Mouse (Mus musculus) neural tube, embryonic 12.5 days (tissue): ENCODE data around the gene Ubash3a. TPM values are rescaled to one million over a fixed set of nuclear protein-coding genes. Genes with fewer than 3 reads are reported as not detected.
"Not testable (repeated sequence)": the region's sequence is repeated elsewhere in the genome, so short reads cannot be mapped to it uniquely, and the experiment has no call there.

Experiments
- ATAC-seq: fragments of 200-750 bp; cut with Nextera tagmentation; 2 replicates; pipeline ENCODE4 v1.8.0; 2017; ENCODE audit warnings: low read depth, mild to moderate bottlenecking, moderate TSS enrichment, moderate library complexity; ENCODE audit not compliant: low FRiP score
- H3K27ac ChIP-seq: fragments of 300-500 bp; sonication (generic); 2 replicates; pipeline ENCODE4 v1.5.1; 2016
- H3K27me3 ChIP-seq: fragments of 300-500 bp; sonication (generic); replicated peaks from 2 replicates; pipeline ENCODE4 v1.6.1; 2016; ENCODE audit warnings: mild to moderate bottlenecking
- H3K36me3 ChIP-seq: fragments of 300-500 bp; sonication (generic); 2 replicates; pipeline ENCODE4 v1.6.1; 2016; ENCODE audit warnings: mild to moderate bottlenecking
- H3K4me1 ChIP-seq: fragments of 300-500 bp; sonication (generic); 2 replicates; pipeline ENCODE4 v1.6.1; 2016
- H3K4me2 ChIP-seq: fragments of 300-500 bp; sonication (generic); replicated peaks from 2 replicates; pipeline ENCODE4 v1.6.1; 2016; ENCODE audit warnings: mild to moderate bottlenecking
- H3K4me3 ChIP-seq: fragments of 300-500 bp; sonication (generic); 2 replicates; pipeline ENCODE4 v1.5.1; 2016
- H3K9ac ChIP-seq: fragments of 300-500 bp; sonication (generic); 2 replicates; pipeline ENCODE4 v1.6.1; 2016; ENCODE audit warnings: mild to moderate bottlenecking
- H3K9me3 ChIP-seq: fragments of 300-500 bp; sonication (generic); 2 replicates; pipeline ENCODE4 v1.6.1; 2016; ENCODE audit warnings: mild to moderate bottlenecking
- WGBS: fragments of 180-500 bp; shearing (Covaris S2); methylation state at CpG from one replicate; pipeline ENCODE4 v1.1.7; 2016; 5-methylcytosine and 5-hydroxymethylcytosine counted together
- polyA plus RNA-seq: library from polyadenylated mRNA; unstranded; fragments of >200 nt; fragmentation: Nextera tagmentation; extraction: Ambion mirVana; gene quantifications from 2 replicates; pipeline ENCODE4 v1.2.1, GENCODE M21; 2016

The Ubash3a gene
- polyA plus RNA-seq, 1 experiment from 2014 or later: 0.85 TPM

GRCm38 (mm10) chr17:31265831-31266230 is 58.2 kb downstream of the Ubash3a start:
- WGBS: 92% methylated on average over 9 of the region's 9 CpGs
- ATAC-seq: no peak
- H3K4me1 ChIP-seq: no peaks in the 10 kb centered on the region
- H3K9me3 ChIP-seq: no peaks in the 10 kb centered on the region
- H3K9ac ChIP-seq: no peak overlapping the region
- H3K27ac ChIP-seq: no peak overlapping the region
- H3K36me3 ChIP-seq: no peaks in the 10 kb centered on the region
- no peak overlapping the region for H3K4me2 ChIP-seq
- H3K4me3 ChIP-seq: no peak overlapping the region
- H3K27me3 ChIP-seq: no peaks in the 10 kb centered on the region

- no peak overlapping the region for H3K9ac ChIP-seq
Measured at GRCm38 (mm10) chr17:31266321-31266950, 58.8 kb downstream of the Ubash3a start.

GRCm38 (mm10) chr17:31267138-31267537 is 59.5 kb downstream of the Ubash3a start:
- Histone ChIP-seq H3K4me2 (no peak overlapping the region), H3K9ac (no peak overlapping the region), H3K9me3 (no peaks in the 10 kb centered on the region), H3K27ac (no peak overlapping the region), H3K4me3 (no peak overlapping the region), H3K4me1 (no peaks in the 10 kb centered on the region), H3K36me3 (no peaks in the 10 kb centered on the region), H3K27me3 (no peaks in the 10 kb centered on the region)
- ATAC-seq: no peak
- WGBS: 77% methylated on average over 4 of the region's 4 CpGs

More at GRCm38 (mm10) chr17:31266321-31266950, 58.8 kb downstream of the Ubash3a start:
- no peak for ATAC-seq
- no peaks in the 10 kb centered on the region for H3K4me1 ChIP-seq
- H3K27ac ChIP-seq: no peak overlapping the region
- no peaks in the 10 kb centered on the region for H3K27me3 ChIP-seq
- no peaks in the 10 kb centered on the region for H3K36me3 ChIP-seq
- H3K4me3 ChIP-seq: no peak overlapping the region
- H3K4me2 ChIP-seq: no peak overlapping the region
- WGBS: 84% methylated on average over 7 of the region's 7 CpGs
- H3K9me3 ChIP-seq: no peaks in the 10 kb centered on the region

GRCm38 (mm10) chr17:31267603-31268002 is 59.9 kb downstream of the Ubash3a start:
- H3K4me3 ChIP-seq: no peak overlapping the region
- H3K27me3 ChIP-seq: no peaks in the 10 kb centered on the region
- no peaks in the 10 kb centered on the region for H3K9me3 ChIP-seq
- no peak overlapping the region for H3K4me2 ChIP-seq
- no peak overlapping the region for H3K9ac ChIP-seq
- H3K36me3 ChIP-seq: no peaks in the 10 kb centered on the region
- H3K27ac ChIP-seq: no peak overlapping the region
- no peak for ATAC-seq
- WGBS: 84% methylated on average over 6 of the region's 6 CpGs
- no peaks in the 10 kb centered on the region for H3K4me1 ChIP-seq

GRCm38 (mm10) chr17:31268016-31268415 is 60.3 kb downstream of the Ubash3a start:
- Histone ChIP-seq H3K9ac (no peak overlapping the region), H3K4me1 (no peaks in the 10 kb centered on the region), H3K27me3 (no peaks in the 10 kb centered on the region), H3K27ac (no peak overlapping the region), H3K36me3 (no peaks in the 10 kb centered on the region), H3K4me3 (no peak overlapping the region), H3K9me3 (no peaks in the 10 kb centered on the region), H3K4me2 (no peak overlapping the region)
- 73% methylated on average over 1 of the region's 1 CpGs for WGBS
- no peak for ATAC-seq

- Histone ChIP-seq H3K4me1 (no peaks in the 10 kb centered on the region), H3K36me3 (no peaks in the 10 kb centered on the region), H3K9ac (no peak overlapping the region), H3K4me3 (no peak overlapping the region), H3K9me3 (no peaks in the 10 kb centered on the region), H3K27ac (no peak overlapping the region), H3K27me3 (no peaks in the 10 kb centered on the region), H3K4me2 (no peak overlapping the region)
- WGBS: 92% methylated on average over 2 of the region's 2 CpGs
- no peak for ATAC-seq
Measured at GRCm38 (mm10) chr17:31269761-31270160, 62.1 kb downstream of the Ubash3a start.

GRCm38 (mm10) chr17:31270246-31270645 is 62.6 kb downstream of the Ubash3a start:
- Histone ChIP-seq H3K9ac (no peak overlapping the region), H3K27ac (no peak overlapping the region), H3K4me3 (no peak overlapping the region), H3K27me3 (no peaks in the 10 kb centered on the region), H3K36me3 (no peaks in the 10 kb centered on the region), H3K4me1 (no peaks in the 10 kb centered on the region), H3K9me3 (no peaks in the 10 kb centered on the region), H3K4me2 (no peak overlapping the region)
- WGBS: 90% methylated on average over 4 of the region's 4 CpGs
- no peak for ATAC-seq

- H3K9me3 ChIP-seq, H3K4me2 ChIP-seq, H3K9ac ChIP-seq, H3K4me3 ChIP-seq, H3K27ac ChIP-seq, H3K4me1 ChIP-seq, H3K36me3 ChIP-seq, H3K27me3 ChIP-seq, ATAC-seq: not testable (repeated sequence)
- WGBS: 77% methylated on average over 8 of the region's 8 CpGs
Measured at GRCm38 (mm10) chr17:31270736-31271135, 63.1 kb downstream of the Ubash3a start.

GRCm38 (mm10) chr17:31271136-31271851 is 63.6 kb downstream of the Ubash3a start:
- H3K27ac ChIP-seq: no peak overlapping the region
- no peak overlapping the region for H3K4me2 ChIP-seq
- 68% methylated on average over 5 of the region's 7 CpGs for WGBS
- H3K4me3 ChIP-seq: no peak overlapping the region
- no peaks in the 10 kb centered on the region for H3K36me3 ChIP-seq
- peaks cover under 1% of the 10 kb centered on the region; the same call in 1 of the 2 replicates for H3K4me1 ChIP-seq
- no peak for ATAC-seq
- no peak overlapping the region for H3K9ac ChIP-seq
- peaks cover 1% of the 10 kb centered on the region; the same call in 1 of the 2 replicates for H3K27me3 ChIP-seq
- no peaks in the 10 kb centered on the region for H3K9me3 ChIP-seq

GRCm38 (mm10) chr17:31272416-31273165 is 64.9 kb downstream of the Ubash3a start:
- no peaks in the 10 kb centered on the region for H3K9me3 ChIP-seq
- no peak overlapping the region for H3K9ac ChIP-seq
- no peak overlapping the region for H3K4me3 ChIP-seq
- WGBS: 89% methylated on average over 9 of the region's 9 CpGs
- ATAC-seq: no peak
- H3K27me3 ChIP-seq: peaks cover 5% of the 10 kb centered on the region
- H3K27ac ChIP-seq: no peak overlapping the region
- no peak overlapping the region for H3K4me2 ChIP-seq
- H3K4me1 ChIP-seq: peaks cover 13% of the 10 kb centered on the region
- no peaks in the 10 kb centered on the region for H3K36me3 ChIP-seq

- Histone ChIP-seq H3K36me3 (no peaks in the 10 kb centered on the region), H3K27ac (no peak overlapping the region), H3K4me1 (peaks cover 17% of the 10 kb centered on the region), H3K4me3 (no peak overlapping the region), H3K9ac (no peak overlapping the region), H3K4me2 (no peak overlapping the region), H3K9me3 (no peaks in the 10 kb centered on the region), H3K27me3 (peaks cover 5% of the 10 kb centered on the region)
- 83% methylated on average over 8 of the region's 8 CpGs for WGBS
- ATAC-seq: no peak
Measured at GRCm38 (mm10) chr17:31273631-31274030, 66.0 kb downstream of the Ubash3a start.

GRCm38 (mm10) chr17:31275181-31275580 is 67.5 kb downstream of the Ubash3a start:
- H3K4me1 ChIP-seq: peaks cover 17% of the 10 kb centered on the region
- H3K36me3 ChIP-seq: no peaks in the 10 kb centered on the region
- 82% methylated on average over 6 of the region's 6 CpGs for WGBS
- H3K9ac ChIP-seq: no peak overlapping the region
- H3K4me2 ChIP-seq: no peak overlapping the region
- H3K27ac ChIP-seq: no peak overlapping the region
- no peaks in the 10 kb centered on the region for H3K9me3 ChIP-seq
- ATAC-seq: no peak
- peaks cover 5% of the 10 kb centered on the region for H3K27me3 ChIP-seq
- H3K4me3 ChIP-seq: no peak overlapping the region
